Mouse (Mus musculus): ENCODE measurements around the gene Pnpla1. TPM values are rescaled to one million over a fixed set of nuclear protein-coding genes. Genes with fewer than 3 reads are reported as not detected.
"Not testable (repeated sequence)": the region's sequence is repeated elsewhere in the genome, so short reads cannot be mapped to it uniquely, and the experiment has no call there.

Gene Pnpla1
- total RNA-seq (2017) = 0.25 TPM in 1 of 2 replicates, not detected in the other

DNA sequence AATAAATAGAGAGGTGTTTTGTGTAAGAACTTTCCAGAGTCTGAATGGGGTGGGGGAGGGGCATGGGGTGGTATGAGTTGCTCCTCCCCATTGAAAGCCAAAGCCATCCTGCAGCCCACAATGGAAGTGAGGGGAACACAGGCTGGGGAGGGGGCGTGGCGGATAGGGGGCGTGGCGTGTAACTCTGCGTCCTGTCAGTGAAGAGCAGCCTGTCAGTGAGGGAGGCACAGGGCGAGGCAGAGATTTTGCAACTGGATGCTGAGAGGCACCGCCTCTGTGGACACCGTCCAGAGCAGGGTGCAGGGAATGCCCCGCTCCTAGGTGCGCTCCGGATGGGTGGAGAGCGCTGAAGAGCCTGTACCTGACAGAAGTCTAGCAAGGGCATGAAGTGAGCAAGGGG, at the start of gene Pnpla1:
TSS of gene Pnpla1 (plus strand) at position 207 of the 400 bp plus-strand sequence.
- no peak for ATAC-seq (ENCODE audit: extremely low read depth, insufficient number of reproducible peaks, low FRiP score, poor library complexity, severe bottlenecking)

- no peak for ATAC-seq (ENCODE audit: extremely low read depth, insufficient number of reproducible peaks, low FRiP score, poor library complexity, severe bottlenecking)
These were observed 49.5 kb upstream of the Pnpla1 start for GRCm38 (mm10) chr17:28808714-28809113.

GRCm38 (mm10) chr17:28809175-28809831, 48.9 kb upstream of the Pnpla1 start:
- ATAC-seq (ENCODE audit: extremely low read depth, insufficient number of reproducible peaks, low FRiP score, poor library complexity, severe bottlenecking) = no peak

GRCm38 (mm10) chr17:28812345-28812744, 45.9 kb upstream of the Pnpla1 start:
- no peak for ATAC-seq (ENCODE audit: extremely low read depth, insufficient number of reproducible peaks, low FRiP score, poor library complexity, severe bottlenecking)

DNA sequence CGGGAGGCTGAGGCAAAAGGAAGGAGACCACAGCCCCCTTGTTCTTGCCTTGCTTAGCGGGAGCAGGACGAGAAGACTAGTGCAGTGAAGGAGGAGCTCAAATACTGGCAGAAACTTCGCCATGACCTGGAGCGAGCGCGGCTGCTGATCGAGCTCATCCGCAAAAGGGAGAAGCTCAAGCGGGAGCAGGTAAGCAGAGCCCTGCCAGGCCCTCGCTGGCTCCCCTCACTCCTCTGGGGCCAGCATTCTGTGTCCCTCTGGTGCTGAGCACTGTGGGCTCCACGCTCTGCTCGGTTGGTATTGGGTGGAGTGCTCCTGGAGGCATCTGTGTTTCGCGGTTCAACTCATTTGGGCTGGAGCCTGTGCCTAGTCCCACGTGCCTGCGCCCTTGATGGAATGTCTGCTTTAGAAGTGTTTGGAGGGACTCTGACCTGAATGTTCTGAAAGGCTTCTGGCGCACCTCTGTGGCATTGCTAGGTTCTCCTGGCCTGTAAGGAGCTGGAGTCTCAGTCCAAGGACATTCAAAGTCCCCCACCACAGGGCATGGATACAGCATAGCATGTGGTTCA, 43.6 kb upstream of the Pnpla1 start:
- no peak for ATAC-seq (ENCODE audit: extremely low read depth, insufficient number of reproducible peaks, low FRiP score, poor library complexity, severe bottlenecking)

GRCm38 (mm10) chr17:28815384-28816004, 42.7 kb upstream of the Pnpla1 start:
- ATAC-seq (ENCODE audit: extremely low read depth, insufficient number of reproducible peaks, low FRiP score, poor library complexity, severe bottlenecking) = no peak

DNA sequence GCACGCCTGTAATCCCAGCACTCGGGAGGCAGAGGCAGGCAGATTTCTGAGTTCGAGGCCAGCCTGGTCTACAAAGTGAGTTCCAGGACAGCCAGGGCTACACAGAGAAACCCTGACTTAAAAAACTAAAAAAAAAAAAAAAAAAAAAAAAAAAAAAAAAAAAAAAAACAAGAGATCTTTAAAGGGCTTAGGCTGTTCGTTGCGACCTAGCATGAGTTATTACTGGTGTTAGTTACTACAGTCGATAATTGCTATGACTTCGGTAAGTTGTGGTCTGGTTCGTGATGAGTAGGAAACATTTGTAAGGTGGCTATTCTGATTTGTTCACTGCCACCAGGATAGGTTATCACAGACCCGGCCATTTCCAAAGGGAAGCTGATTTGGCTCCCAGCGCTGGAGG, 41.9 kb upstream of the Pnpla1 start:
- ATAC-seq (ENCODE audit: extremely low read depth, insufficient number of reproducible peaks, low FRiP score, poor library complexity, severe bottlenecking) = not testable (repeated sequence)

- no peak for ATAC-seq (ENCODE audit: extremely low read depth, insufficient number of reproducible peaks, low FRiP score, poor library complexity, severe bottlenecking)
These were observed 41.1 kb upstream of the Pnpla1 start for GRCm38 (mm10) chr17:28816875-28817811.

DNA sequence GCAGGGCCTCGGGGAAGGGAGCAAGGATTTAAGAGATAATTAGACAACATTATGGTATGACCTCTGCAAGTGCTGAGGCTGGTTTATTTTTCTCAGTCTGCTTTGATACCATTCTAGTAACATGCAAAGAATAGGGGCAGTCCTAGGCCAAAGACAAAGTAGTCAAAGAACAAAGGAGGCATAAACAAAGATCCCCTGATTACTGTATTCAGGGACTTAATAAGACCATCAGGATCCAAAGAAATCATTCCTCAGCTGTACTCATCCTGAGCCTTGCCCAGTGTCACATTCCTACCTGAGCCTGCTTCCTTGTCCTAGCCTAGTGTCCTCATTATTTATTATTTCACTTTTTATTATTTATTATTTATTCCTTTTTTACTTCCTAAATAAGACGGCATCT, 38.0 kb upstream of the Pnpla1 start:
- no peak for ATAC-seq (ENCODE audit: extremely low read depth, insufficient number of reproducible peaks, low FRiP score, poor library complexity, severe bottlenecking)

GRCm38 (mm10) chr17:28823004-28823745, 35.0 kb upstream of the Pnpla1 start:
- ATAC-seq (ENCODE audit: extremely low read depth, insufficient number of reproducible peaks, low FRiP score, poor library complexity, severe bottlenecking) = no peak

GRCm38 (mm10) chr17:28823749-28824148, 34.5 kb upstream of the Pnpla1 start:
- no peak for ATAC-seq (ENCODE audit: extremely low read depth, insufficient number of reproducible peaks, low FRiP score, poor library complexity, severe bottlenecking)

DNA sequence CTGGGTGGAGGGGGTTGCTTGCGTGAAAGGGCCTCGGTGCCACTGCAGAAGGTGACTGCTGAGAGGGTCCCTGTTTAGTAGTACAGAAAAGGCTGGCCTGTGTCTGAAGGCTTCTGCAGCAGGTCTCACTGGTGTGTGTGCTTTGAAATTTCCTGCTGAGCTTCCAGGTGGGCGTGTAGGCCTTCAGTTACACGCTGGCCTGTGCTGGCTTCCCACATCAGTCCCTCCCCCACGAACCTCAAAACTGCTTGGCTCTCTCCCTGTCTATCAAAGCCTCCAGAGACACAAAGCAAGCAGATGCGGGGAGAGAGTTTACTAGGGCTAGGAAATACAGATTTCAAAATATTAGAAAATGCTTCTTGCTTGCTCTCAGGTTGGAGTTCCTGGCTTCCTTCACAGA, 33.3 kb upstream of the Pnpla1 start:
- no peak for ATAC-seq (ENCODE audit: extremely low read depth, insufficient number of reproducible peaks, low FRiP score, poor library complexity, severe bottlenecking)

- no peak for ATAC-seq (ENCODE audit: extremely low read depth, insufficient number of reproducible peaks, low FRiP score, poor library complexity, severe bottlenecking)
These were observed 32.7 kb upstream of the Pnpla1 start for GRCm38 (mm10) chr17:28825359-28826041.

GRCm38 (mm10) chr17:28827665-28828231, 30.5 kb upstream of the Pnpla1 start:
- no peak for ATAC-seq (ENCODE audit: extremely low read depth, insufficient number of reproducible peaks, low FRiP score, poor library complexity, severe bottlenecking)

- no peak for ATAC-seq (ENCODE audit: extremely low read depth, insufficient number of reproducible peaks, low FRiP score, poor library complexity, severe bottlenecking)
These were observed 29.1 kb upstream of the Pnpla1 start for GRCm38 (mm10) chr17:28829120-28829519.

DNA sequence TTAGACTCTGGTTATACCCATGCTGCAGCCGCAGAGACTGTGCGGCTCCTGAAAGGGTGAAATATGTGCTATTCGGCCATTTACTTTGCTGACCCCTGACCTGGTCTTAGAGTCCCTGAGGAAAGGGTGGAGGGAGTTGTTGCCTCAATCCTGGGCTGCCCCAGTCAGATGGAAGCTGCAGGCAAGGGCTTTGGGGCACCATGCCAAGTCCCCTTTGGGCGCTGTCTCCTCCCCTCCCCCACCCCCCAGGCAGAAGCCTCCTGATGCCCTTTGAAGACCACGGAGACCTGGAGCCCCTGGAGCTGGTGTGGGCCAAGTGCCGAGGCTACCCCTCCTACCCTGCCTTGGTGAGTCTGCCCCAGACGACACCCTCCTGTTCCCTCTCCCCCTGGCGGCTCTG, 27.1 kb upstream of the Pnpla1 start:
- no peak for ATAC-seq (ENCODE audit: extremely low read depth, insufficient number of reproducible peaks, low FRiP score, poor library complexity, severe bottlenecking)

GRCm38 (mm10) chr17:28832040-28832439, 26.2 kb upstream of the Pnpla1 start:
- ATAC-seq (ENCODE audit: extremely low read depth, insufficient number of reproducible peaks, low FRiP score, poor library complexity, severe bottlenecking) = no peak

GRCm38 (mm10) chr17:28832875-28833274, 25.3 kb upstream of the Pnpla1 start:
- ATAC-seq (ENCODE audit: extremely low read depth, insufficient number of reproducible peaks, low FRiP score, poor library complexity, severe bottlenecking) = no peak

Measured in neutrophil, adult 5-6 weeks (primary cell).